Mouse (Mus musculus) liver, adult 2 months (tissue): ENCODE results near the gene Ddx41.

Experiments
- CTCF ChIP-seq: fragments of 200-500 bp; IDR thresholded peaks from 2 replicates; pipeline ENCODE4 v1.5.1; 2011; ENCODE audit warnings: low read depth, low read length, control low read depth
- POLR2A ChIP-seq: fragments of 200-500 bp; IDR thresholded peaks from 2 replicates; pipeline ENCODE4 v1.6.1; 2011; ENCODE audit warnings: low read length, control low read depth; ENCODE audit not compliant: insufficient read depth; ENCODE audit errors: extremely low read depth

DNA sequence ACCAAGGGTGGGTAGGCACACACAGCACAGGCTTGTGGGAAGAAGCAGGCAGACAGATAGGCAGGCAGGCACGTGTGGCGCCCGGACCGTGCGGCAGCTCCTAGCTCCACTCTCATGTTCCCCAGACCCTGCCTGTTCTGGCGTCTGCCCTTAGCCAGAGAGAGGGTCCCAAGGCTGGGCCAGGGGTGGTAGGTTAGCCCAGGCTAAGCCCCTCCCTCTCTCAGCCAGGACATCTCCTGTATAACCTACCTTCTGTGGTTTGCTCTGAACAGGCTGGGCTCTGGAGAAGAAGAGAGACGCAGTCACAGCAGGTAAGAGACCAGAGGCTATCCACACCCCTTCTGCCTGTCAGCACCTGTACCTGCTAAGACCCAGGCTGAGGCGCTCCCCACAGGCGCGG is 27.9 kb downstream of the Ddx41 start:
- no peak for TF ChIP-seq CTCF
- no peak for TF ChIP-seq POLR2A
